ENCODE assay signal across 11 mouse cellular contexts in the genomic region with DNA sequence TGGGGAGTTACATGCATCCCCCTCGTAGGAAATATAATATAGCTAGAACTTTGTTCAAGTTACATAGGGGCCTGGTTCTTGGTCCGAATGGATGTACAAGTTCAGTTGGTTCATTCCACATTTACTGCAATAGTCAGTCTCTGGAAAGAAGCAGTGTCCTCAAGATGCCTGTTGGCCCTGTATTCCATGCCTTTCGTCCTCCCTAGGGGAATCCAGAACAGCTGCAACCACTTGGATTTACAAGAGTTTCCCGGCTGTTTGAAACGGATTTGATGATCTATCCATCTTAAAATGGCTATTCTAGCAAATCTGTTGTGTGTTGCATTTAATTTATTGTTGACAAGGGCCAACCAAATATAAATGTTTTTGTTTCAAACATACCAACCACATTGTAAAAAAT. TPM values are rescaled to one million over a fixed set of nuclear protein-coding genes. Genes with fewer than 3 reads are reported as not detected.
DNase-seq lines count a peak whose midpoint lies in the region; ATAC-seq and TF ChIP-seq lines count a peak whose summit lies in the region.
"Had no signal": no experiment of that assay in that cellular context is flagged by ENCODE, and none has a peak within 500 bp of the region (broad histone marks: within the 10 kb centered on the region; RNA-seq: fewer than 3 reads in every experiment).

No protein-coding gene starts in this region.

- no peak overlapping the region for H3K4me3 ChIP-seq in lung, embryonic 16.5 days (ENCODE audit: low read length)
- no peak overlapping the region for H3K4me3 ChIP-seq in stomach, postnatal 0 days (ENCODE audit: low read depth, low read length)
- no peak overlapping the region for H3K4me3 ChIP-seq in cerebellum, adult 2 months (replicated peaks; ENCODE audit: insufficient read depth, low read depth, low read length)
- H3K4me3 ChIP-seq: erythroblast, embryonic 14.5 days had no signal

- no peak overlapping the region for H3K9ac ChIP-seq in lung, embryonic 16.5 days (ENCODE audit: low read length)
- no peak overlapping the region for H3K9ac ChIP-seq in stomach, postnatal 0 days (ENCODE audit: low read length)

- H3K9me3 ChIP-seq in lung, embryonic 16.5 days (ENCODE audit: control insufficient read depth, low read length) = no peaks in the 10 kb centered on the region
- no peaks in the 10 kb centered on the region for H3K9me3 ChIP-seq in stomach, postnatal 0 days (ENCODE audit: control insufficient read depth, low read length)

- H3K4me2 ChIP-seq in lung, embryonic 16.5 days (ENCODE audit: low read depth, low read length) = no peak overlapping the region
- H3K4me2 ChIP-seq in stomach, postnatal 0 days (replicated peaks; ENCODE audit: low read depth) = no peak overlapping the region

- TF ChIP-seq POLR2A in cerebellum, adult 2 months (IDR thresholded peaks at IDR 0.05; ENCODE audit: borderline replicate concordance, insufficient read depth, low read length) = no peak

- no peak for TF ChIP-seq EP300 in stomach, postnatal 0 days (optimal IDR thresholded peaks at IDR 0.05)

- no peaks in the 10 kb centered on the region for H3K36me3 ChIP-seq in lung, embryonic 16.5 days (ENCODE audit: control insufficient read depth, insufficient read depth, low read length)
- no peaks in the 10 kb centered on the region for H3K36me3 ChIP-seq in stomach, postnatal 0 days (ENCODE audit: control insufficient read depth, insufficient read depth, low read length)

- no peak overlapping the region for H3K27ac ChIP-seq in lung, embryonic 16.5 days (ENCODE audit: low read length)
- H3K27ac ChIP-seq in stomach, postnatal 0 days (replicated peaks) = 0 out of 2 replicates have a peak overlapping the region, but pooled peaks have one; percentile 30
- no peak overlapping the region for H3K27ac ChIP-seq in cerebellum, adult 2 months (ENCODE audit: insufficient read depth, low read length)

- ATAC-seq in lung, embryonic 16.5 days (ENCODE audit: low read depth) = peak; percentile 50; the same call in 1 of the 2 replicates
- ATAC-seq in stomach, postnatal 0 days (ENCODE audit: low FRiP score, low TSS enrichment) = no peak
- ATAC-seq: hindbrain, embryonic 16.5 days had no signal

- TF ChIP-seq CTCF in stomach, postnatal 0 days (IDR thresholded peaks at IDR 0.05; ENCODE audit: low read depth) = no peak
- TF ChIP-seq CTCF in cerebellum, adult 2 months (IDR thresholded peaks at IDR 0.05; ENCODE audit: borderline replicate concordance, insufficient read depth, low read depth, low read length) = no peak

- peaks cover 2% of the 10 kb centered on the region for H3K4me1 ChIP-seq in lung, embryonic 16.5 days (replicated peaks; ENCODE audit: control insufficient read depth, insufficient read depth, low read length)
- no peaks in the 10 kb centered on the region for H3K4me1 ChIP-seq in stomach, postnatal 0 days (replicated peaks; ENCODE audit: control insufficient read depth, insufficient read depth)
- H3K4me1 ChIP-seq in cerebellum, adult 2 months (ENCODE audit: control insufficient read depth, insufficient read depth, low read length) = peaks cover 23% of the 10 kb centered on the region

- no peaks in the 10 kb centered on the region for H3K27me3 ChIP-seq in lung, embryonic 16.5 days (ENCODE audit: control insufficient read depth, insufficient read depth, low read depth, low read length)
- no peaks in the 10 kb centered on the region for H3K27me3 ChIP-seq in stomach, postnatal 0 days (ENCODE audit: control insufficient read depth, insufficient read depth, low read length)
- no peaks in the 10 kb centered on the region for H3K27me3 ChIP-seq in cerebellum, adult 2 months (ENCODE audit: control insufficient read depth, insufficient read depth, low read length)

- peak; percentile 31 for DNase-seq in embryo, embryonic 10.5 days (ENCODE audit: low spot score)
- DNase-seq in embryo, embryonic 9.5 days (ENCODE audit: extremely low spot score) = no peak
- DNase-seq in lung, postnatal 14 days = no peak
- peak; percentile 41 to 52 for DNase-seq in kidney, postnatal 4 days
- DNase-seq in stomach, postnatal 0 days (ENCODE audit: low spot score) = no peak
- no peak for DNase-seq in right cerebral cortex, postnatal 25 days
- DNase-seq in cerebellum, adult 2 months = no peak
- DNase-seq: thymus, postnatal 4 days had no signal

- 57% methylated on average over 5 of the region's 5 CpGs for WGBS in lung, embryonic 16.5 days
- WGBS in stomach, postnatal 0 days = 60% methylated on average over 5 of the region's 5 CpGs
- WGBS in cerebellum, adult 2 months = 88% methylated on average over 5 of the region's 5 CpGs

RNA-seq across cellular contexts. Expression of gene Svep1, which starts 36.2 kb away (rescaled TPM):
- 13.4 and 13.8 TPM in 2 replicates for polyA plus RNA-seq in lung, embryonic 16.5 days (2015; fragmentation: Nextera tagmentation; extraction: Ambion mirVana)
- 2.4 and 2.6 TPM in 2 replicates for polyA plus RNA-seq in stomach, postnatal 0 days (2015; fragmentation: Nextera tagmentation; extraction: Ambion mirVana)
- 10.1 and 11.6 TPM in 2 replicates for polyA plus RNA-seq in cerebellum, adult 2 months (2012; rRNA removed)

Comparison
In these comparisons a context has a peak if more than half of its experiments do, and no peak if none do; other contexts are left out.
1. DNase-seq: peak in embryo, embryonic 10.5 days (single experiment) and kidney, postnatal 4 days (2 of 2); none in embryo, embryonic 9.5 days (single experiment), lung, postnatal 14 days (single experiment), stomach, postnatal 0 days (single experiment), right cerebral cortex, postnatal 25 days (single experiment) and cerebellum, adult 2 months (0 of 2).